In the genomic region with DNA sequence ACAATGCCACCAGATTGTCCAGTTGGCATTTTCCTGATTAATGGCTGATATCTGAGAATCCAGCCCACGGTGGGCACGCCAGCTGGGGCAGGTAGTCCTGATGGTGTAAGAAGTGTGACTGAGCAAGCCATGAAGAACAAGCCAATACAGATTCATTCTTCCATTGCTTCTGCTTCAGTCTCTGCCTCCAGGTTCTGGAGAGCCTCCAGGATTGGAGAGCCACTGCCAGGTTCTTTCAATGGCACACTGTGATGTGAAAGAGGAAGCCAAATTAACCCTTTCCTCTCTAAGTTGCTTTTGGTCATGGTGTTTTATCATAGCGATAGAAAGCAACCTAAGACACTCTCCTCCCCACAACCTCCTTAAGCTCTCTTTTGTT, we compare ENCODE assay signal across 11 mouse cellular contexts. TPM values are rescaled to one million over a fixed set of nuclear protein-coding genes. Genes with fewer than 3 reads are reported as not detected.
DNase-seq lines count a peak whose midpoint lies in the region; ATAC-seq lines count a peak whose summit lies in the region.
"Had no signal": no experiment of that assay in that cellular context is flagged by ENCODE, and none has a peak within 500 bp of the region (broad histone marks: within the 10 kb centered on the region; RNA-seq: fewer than 3 reads in every experiment).

No protein-coding gene starts in this region.

- no peak overlapping the region for H3K4me3 ChIP-seq in hindbrain, embryonic 15.5 days
- no peak overlapping the region for H3K4me3 ChIP-seq in hindbrain, embryonic 13.5 days
- H3K4me3 ChIP-seq in heart, embryonic 10.5 days: no peak overlapping the region
- H3K4me3 ChIP-seq: embryonic facial prominence, embryonic 15.5 days had no signal

- peaks cover 11% of the 10 kb centered on the region for H3K4me1 ChIP-seq in hindbrain, embryonic 15.5 days (replicated peaks)
- H3K4me1 ChIP-seq in hindbrain, embryonic 13.5 days (replicated peaks): peaks cover 10% of the 10 kb centered on the region
- H3K4me1 ChIP-seq in heart, embryonic 10.5 days: 0 out of 2 replicates have a peak, but pooled peaks cover 2% of the 10 kb centered on the region

- H3K9me3 ChIP-seq in hindbrain, embryonic 15.5 days: no peaks in the 10 kb centered on the region
- no peaks in the 10 kb centered on the region for H3K9me3 ChIP-seq in hindbrain, embryonic 13.5 days
- peaks cover 7% of the 10 kb centered on the region for H3K9me3 ChIP-seq in heart, embryonic 10.5 days
- H3K9me3 ChIP-seq: embryonic facial prominence, embryonic 15.5 days had no signal

- ATAC-seq in hindbrain, embryonic 15.5 days (ENCODE audit: low FRiP score, low read depth): peak; percentile 21; the same call in 1 of the 2 replicates
- no peak for ATAC-seq in hindbrain, embryonic 13.5 days (ENCODE audit: low FRiP score)

- no peaks in the 10 kb centered on the region for H3K36me3 ChIP-seq in hindbrain, embryonic 15.5 days
- no peaks in the 10 kb centered on the region for H3K36me3 ChIP-seq in hindbrain, embryonic 13.5 days
- H3K36me3 ChIP-seq in heart, embryonic 10.5 days: no peaks in the 10 kb centered on the region
- H3K36me3 ChIP-seq: embryonic facial prominence, embryonic 15.5 days had no signal

- no peaks in the 10 kb centered on the region for H3K27me3 ChIP-seq in hindbrain, embryonic 15.5 days
- no peaks in the 10 kb centered on the region for H3K27me3 ChIP-seq in hindbrain, embryonic 13.5 days
- no peaks in the 10 kb centered on the region for H3K27me3 ChIP-seq in heart, embryonic 10.5 days (ENCODE audit: insufficient read depth, poor library complexity, severe bottlenecking)
- H3K27me3 ChIP-seq: embryonic facial prominence, embryonic 15.5 days had no signal

- H3K27ac ChIP-seq in hindbrain, embryonic 15.5 days (replicated peaks): no peak overlapping the region
- no peak overlapping the region for H3K27ac ChIP-seq in hindbrain, embryonic 13.5 days
- H3K27ac ChIP-seq in heart, embryonic 10.5 days: no peak overlapping the region
- H3K27ac ChIP-seq: embryonic facial prominence, embryonic 15.5 days had no signal

- peak; percentile 95 for DNase-seq in cerebellum, postnatal 10 days
- DNase-seq in layer of hippocampus, adult 9-11 months: peak; percentile 71
- DNase-seq in right cerebral cortex, postnatal 10 days (ENCODE audit: low spot score in 2 of 2): peak; percentile 82 to 85
- no peak for DNase-seq in gastrocnemius, postnatal 14 days
- DNase-seq in heart, embryonic 10.5 days (ENCODE audit: low spot score): no peak
- DNase-seq in lung, postnatal 25 days (ENCODE audit: low spot score): no peak
- DNase-seq: lung, embryonic 14.5 days had no signal

- 57% methylated on average over 3 of the region's 3 CpGs for WGBS in hindbrain, embryonic 15.5 days
- 68% methylated on average over 3 of the region's 3 CpGs for WGBS in hindbrain, embryonic 13.5 days
- WGBS in heart, embryonic 10.5 days: 80% methylated on average over 3 of the region's 3 CpGs

- H3K9ac ChIP-seq in hindbrain, embryonic 15.5 days: no peak overlapping the region
- H3K9ac ChIP-seq in hindbrain, embryonic 13.5 days: no peak overlapping the region
- H3K9ac ChIP-seq: embryonic facial prominence, embryonic 15.5 days; lung, embryonic 14.5 days had no signal

- no peak overlapping the region for H3K4me2 ChIP-seq in hindbrain, embryonic 15.5 days
- H3K4me2 ChIP-seq in hindbrain, embryonic 13.5 days: no peak overlapping the region
- H3K4me2 ChIP-seq: embryonic facial prominence, embryonic 15.5 days had no signal

- intact Hi-C loops in gastrocnemius, postnatal 14 days (cut with DNase I; ENCODE audit: low total_unique reads): loop anchor here (5.0 to 10.0 kb wide), 2 partner anchors 478 to 600 kb away; no protein-coding TSS in a partner anchor

RNA-seq across cellular contexts. Expression of a gene that starts 18.3 kb away (rescaled TPM):
- polyA plus RNA-seq in hindbrain, embryonic 15.5 days (2015; fragmentation: Nextera tagmentation; extraction: Ambion mirVana): 0.93 and 0.96 TPM in 2 replicates
- 1.5 and 3.1 TPM in 2 replicates for polyA plus RNA-seq in hindbrain, embryonic 13.5 days (2015; fragmentation: Nextera tagmentation; extraction: Ambion mirVana)
- total RNA-seq in gastrocnemius, postnatal 14 days (2021): under 1 TPM; 0.58 to 0.66 TPM
- polyA plus RNA-seq in heart, embryonic 10.5 days (2016; fragmentation: Nextera tagmentation; extraction: Ambion mirVana): 0.33 and 0.55 TPM in 2 replicates

RNA-seq across cellular contexts. Expression of a gene that starts 43.9 kb away (rescaled TPM):
- polyA plus RNA-seq in hindbrain, embryonic 15.5 days (2015; fragmentation: Nextera tagmentation; extraction: Ambion mirVana): not detected in 2 replicates
- not detected in 2 replicates for polyA plus RNA-seq in hindbrain, embryonic 13.5 days (2015; fragmentation: Nextera tagmentation; extraction: Ambion mirVana)
- not detected for total RNA-seq in gastrocnemius, postnatal 14 days (2021)
- polyA plus RNA-seq in heart, embryonic 10.5 days (2016; fragmentation: Nextera tagmentation; extraction: Ambion mirVana): not detected in 2 replicates
- polyA plus RNA-seq: CD4-positive, CD25-positive, alpha-beta regulatory T cell, adult 4 months had no signal

RNA-seq across cellular contexts. Expression of a gene that starts 59.3 kb away (rescaled TPM):
- 0.49 and 0.54 TPM in 2 replicates for polyA plus RNA-seq in hindbrain, embryonic 15.5 days (2015; fragmentation: Nextera tagmentation; extraction: Ambion mirVana)
- polyA plus RNA-seq in hindbrain, embryonic 13.5 days (2015; fragmentation: Nextera tagmentation; extraction: Ambion mirVana): 0.18 and 0.34 TPM in 2 replicates
- 1 to 10 TPM; 1.5 to 2.0 TPM for total RNA-seq in gastrocnemius, postnatal 14 days (2021)
- not detected in 2 replicates for polyA plus RNA-seq in heart, embryonic 10.5 days (2016; fragmentation: Nextera tagmentation; extraction: Ambion mirVana)
- polyA plus RNA-seq: CD4-positive, CD25-positive, alpha-beta regulatory T cell, adult 4 months had no signal

Comparison
In these comparisons a context has a peak if more than half of its experiments do, and no peak if none do; other contexts are left out.
1. DNase-seq: peak in cerebellum, postnatal 10 days (2 of 2), layer of hippocampus, adult 9-11 months (single experiment) and right cerebral cortex, postnatal 10 days (2 of 2); none in gastrocnemius, postnatal 14 days (single experiment), heart, embryonic 10.5 days (single experiment) and lung, postnatal 25 days (single experiment).